ENCODE assay signal across 10 mouse cellular contexts in the genomic region with DNA sequence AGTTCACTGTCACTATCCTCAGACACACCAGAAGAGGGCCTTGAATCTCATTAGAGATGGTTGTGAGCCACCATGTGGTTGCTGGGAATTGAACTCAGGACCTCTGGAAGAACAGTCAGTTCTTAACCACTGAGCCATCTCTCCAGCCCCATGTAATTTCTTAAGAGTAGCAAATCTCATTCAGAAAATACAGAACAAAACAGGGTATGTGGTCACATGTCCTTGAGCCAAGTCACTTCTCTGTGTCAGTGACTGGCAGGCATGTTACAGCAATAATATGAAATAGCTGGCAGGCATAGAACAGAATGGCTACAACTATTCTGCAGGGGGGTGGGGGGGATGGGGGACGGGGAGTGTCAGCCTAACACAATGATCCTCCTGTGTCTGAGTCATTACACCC. TPM values are rescaled to one million over a fixed set of nuclear protein-coding genes. Genes with fewer than 3 reads are reported as not detected.
DNase-seq lines count a peak whose midpoint lies in the region; ATAC-seq lines count a peak whose summit lies in the region.
"Had no signal": no experiment of that assay in that cellular context is flagged by ENCODE, and none has a peak within 500 bp of the region (broad histone marks: within the 10 kb centered on the region; RNA-seq: fewer than 3 reads in every experiment).

No protein-coding gene starts in this region.

- 0 out of 2 replicates have a peak overlapping the region, but pooled peaks have one; percentile 26 for H3K4me2 ChIP-seq in heart, embryonic 12.5 days
- H3K4me2 ChIP-seq in forebrain, embryonic 13.5 days = peak overlapping the region; percentile 78
- H3K4me2 ChIP-seq in liver, embryonic 12.5 days = peak overlapping the region; percentile 89

- H3K36me3 ChIP-seq in heart, embryonic 12.5 days = no peaks in the 10 kb centered on the region
- no peaks in the 10 kb centered on the region for H3K36me3 ChIP-seq in forebrain, embryonic 13.5 days (ENCODE audit: poor library complexity, severe bottlenecking)
- H3K36me3 ChIP-seq in liver, embryonic 12.5 days = no peaks in the 10 kb centered on the region

- DNase-seq in heart, postnatal 36 days = no peak
- peak; percentile 28 for DNase-seq in 3134 (ENCODE audit: extremely low read depth, insufficient read length, low spot score)
- no peak for DNase-seq in cerebellum, adult 9-11 months
- DNase-seq in urinary bladder, postnatal 25 days (ENCODE audit: low spot score) = no peak

- H3K27ac ChIP-seq in heart, embryonic 12.5 days (ENCODE audit: poor library complexity, severe bottlenecking) = no peak overlapping the region
- no peak overlapping the region for H3K27ac ChIP-seq in forebrain, embryonic 13.5 days
- H3K27ac ChIP-seq in liver, embryonic 12.5 days = no peak overlapping the region

- H3K9me3 ChIP-seq in heart, embryonic 12.5 days (replicated peaks) = peaks cover 3% of the 10 kb centered on the region
- H3K9me3 ChIP-seq in forebrain, embryonic 13.5 days (replicated peaks) = no peaks in the 10 kb centered on the region
- H3K9me3 ChIP-seq in liver, embryonic 12.5 days (replicated peaks) = no peaks in the 10 kb centered on the region

- H3K9ac ChIP-seq in heart, embryonic 12.5 days = no peak overlapping the region
- no peak overlapping the region for H3K9ac ChIP-seq in forebrain, embryonic 13.5 days
- no peak overlapping the region for H3K9ac ChIP-seq in liver, embryonic 12.5 days

- intact Hi-C loops in heart, postnatal 36 days (cut with DNase I) = no loop called here

- 63% methylated on average over 1 of the region's 1 CpGs for WGBS in heart, embryonic 12.5 days
- WGBS in forebrain, embryonic 13.5 days = 42% methylated on average over 1 of the region's 1 CpGs
- 67% methylated on average over 1 of the region's 1 CpGs for WGBS in liver, embryonic 12.5 days (ENCODE audit: insufficient replicate concordance)

- no peak for ATAC-seq in heart, embryonic 12.5 days (ENCODE audit: insufficient number of reproducible peaks, low FRiP score)
- ATAC-seq in forebrain, embryonic 13.5 days = no peak
- ATAC-seq in liver, embryonic 12.5 days = no peak
- no peak for ATAC-seq in cerebellum, adult (ENCODE audit: insufficient number of reproducible peaks, low FRiP score, low TSS enrichment)

- no peaks in the 10 kb centered on the region for H3K27me3 ChIP-seq in heart, embryonic 12.5 days (replicated peaks)
- no peaks in the 10 kb centered on the region for H3K27me3 ChIP-seq in forebrain, embryonic 13.5 days
- peaks cover 8% of the 10 kb centered on the region; the same call in 1 of the 2 replicates for H3K27me3 ChIP-seq in liver, embryonic 12.5 days (replicated peaks)

- 0 out of 2 replicates have a peak, but pooled peaks cover 2% of the 10 kb centered on the region for H3K4me1 ChIP-seq in heart, embryonic 12.5 days (replicated peaks)
- peaks cover 4% of the 10 kb centered on the region; the same call in 1 of the 2 replicates for H3K4me1 ChIP-seq in forebrain, embryonic 13.5 days
- peaks cover 25% of the 10 kb centered on the region for H3K4me1 ChIP-seq in liver, embryonic 12.5 days

- no peak overlapping the region for H3K4me3 ChIP-seq in heart, embryonic 12.5 days
- 0 out of 2 replicates have a peak overlapping the region, but pooled peaks have one; percentile 54 for H3K4me3 ChIP-seq in forebrain, embryonic 13.5 days
- no peak overlapping the region for H3K4me3 ChIP-seq in liver, embryonic 12.5 days

RNA-seq across cellular contexts. Expression of a gene that starts 0.4 kb away (rescaled TPM):
- polyA plus RNA-seq in heart, embryonic 12.5 days (2016; fragmentation: Nextera tagmentation; extraction: Ambion mirVana) = 0.64 and 1.1 TPM in 2 replicates
- 1 to 10 TPM; 1.7 to 3.3 TPM for total RNA-seq in heart, postnatal 36 days (2021)
- polyA plus RNA-seq in forebrain, embryonic 13.5 days (2015; fragmentation: Nextera tagmentation; extraction: Ambion mirVana) = 0.84 and 0.99 TPM in 2 replicates
- 0.48 and 0.54 TPM in 2 replicates for polyA plus RNA-seq in liver, embryonic 12.5 days (2016; fragmentation: Nextera tagmentation; extraction: Ambion mirVana)

RNA-seq across cellular contexts. Expression of a gene that starts 14.1 kb away (rescaled TPM):
- 4.4 and 5.4 TPM in 2 replicates for polyA plus RNA-seq in heart, embryonic 12.5 days (2016; fragmentation: Nextera tagmentation; extraction: Ambion mirVana)
- 1 to 10 TPM; 8.5 to 8.8 TPM for total RNA-seq in heart, postnatal 36 days (2021)
- polyA plus RNA-seq in forebrain, embryonic 13.5 days (2015; fragmentation: Nextera tagmentation; extraction: Ambion mirVana) = 9.2 and 11.0 TPM in 2 replicates
- 0.73 and 1.1 TPM in 2 replicates for polyA plus RNA-seq in liver, embryonic 12.5 days (2016; fragmentation: Nextera tagmentation; extraction: Ambion mirVana)

RNA-seq across cellular contexts. Expression of a gene that starts 30.9 kb away (rescaled TPM):
- polyA plus RNA-seq in heart, embryonic 12.5 days (2016; fragmentation: Nextera tagmentation; extraction: Ambion mirVana) = 0.22 TPM in 1 of 2 replicates, not detected in the other
- not detected for total RNA-seq in heart, postnatal 36 days (2021)
- not detected in 2 replicates for polyA plus RNA-seq in forebrain, embryonic 13.5 days (2015; fragmentation: Nextera tagmentation; extraction: Ambion mirVana)
- polyA plus RNA-seq in liver, embryonic 12.5 days (2016; fragmentation: Nextera tagmentation; extraction: Ambion mirVana) = not detected in 2 replicates
- total RNA-seq: liver, adult 2 months had no signal
- polyA plus RNA-seq: inflammation-experienced regulatory T-cells, adult 6 months; liver, adult 2 months had no signal

RNA-seq across cellular contexts. Expression of a gene that starts 48.1 kb away (rescaled TPM):
- polyA plus RNA-seq in heart, embryonic 12.5 days (2016; fragmentation: Nextera tagmentation; extraction: Ambion mirVana) = 0.27 and 0.64 TPM in 2 replicates
- 1 to 10 TPM; 1.9 TPM for total RNA-seq in heart, postnatal 36 days (2021)
- polyA plus RNA-seq in forebrain, embryonic 13.5 days (2015; fragmentation: Nextera tagmentation; extraction: Ambion mirVana) = 0.70 and 0.79 TPM in 2 replicates
- 2.9 and 3.6 TPM in 2 replicates for polyA plus RNA-seq in liver, embryonic 12.5 days (2016; fragmentation: Nextera tagmentation; extraction: Ambion mirVana)
- polyA plus RNA-seq: inflammation-experienced regulatory T-cells, adult 6 months had no signal

RNA-seq across cellular contexts. Expression of a gene that starts 48.2 kb away (rescaled TPM):
- polyA plus RNA-seq in heart, embryonic 12.5 days (2016; fragmentation: Nextera tagmentation; extraction: Ambion mirVana) = 0.40 and 0.68 TPM in 2 replicates
- under 1 TPM; 0.11 to 0.22 TPM for total RNA-seq in heart, postnatal 36 days (2021)
- polyA plus RNA-seq in forebrain, embryonic 13.5 days (2015; fragmentation: Nextera tagmentation; extraction: Ambion mirVana) = 3.6 and 4.3 TPM in 2 replicates
- 0.08 and 0.20 TPM in 2 replicates for polyA plus RNA-seq in liver, embryonic 12.5 days (2016; fragmentation: Nextera tagmentation; extraction: Ambion mirVana)
- polyA plus RNA-seq: liver, adult 2 months had no signal

Comparison
In these comparisons a context has a peak if more than half of its experiments do, and no peak if none do; other contexts are left out.
1. H3K4me2 ChIP-seq: peak in every context shown above with its lines; median percentile 89 in liver, embryonic 12.5 days; 78 in forebrain, embryonic 13.5 days; 26 in heart, embryonic 12.5 days.